Mouse (Mus musculus) heart, postnatal 25 days (tissue): Measurements from ENCODE around the gene Dgcr2. TPM values are rescaled to one million over a fixed set of nuclear protein-coding genes. Genes with fewer than 3 reads are reported as not detected.

ENCODE experiments used
- DNase-seq: peaks from one replicate; pipeline ENCODE4 v3.0.0; 2022; ENCODE audit warnings: low spot score
- intact Hi-C: fragments of 180-260 bp; cut with DNase I; formaldehyde crosslinking; loops from one replicate; pipeline ENCODE4 v1.15.1; 2025
- total RNA-seq, 2 experiments: library from RNA; stranded (reverse); gene quantifications; 2 replicates each; pipeline ENCODE4 v1.2.3; 2021

Dgcr2 gene
- total RNA-seq, 2 experiments from 2014 or later = 46.5 to 49.5 TPM

GRCm38 (mm10) chr16:17920586-17920985 lies 22.2 kb upstream of the Dgcr2 start:
- intact Hi-C loops = loop anchor here (10.0 kb wide), 1 partner anchor 314 kb away; the partner anchor contains the start of gene Zdhhc8
- DNase-seq = no peak

DNA sequence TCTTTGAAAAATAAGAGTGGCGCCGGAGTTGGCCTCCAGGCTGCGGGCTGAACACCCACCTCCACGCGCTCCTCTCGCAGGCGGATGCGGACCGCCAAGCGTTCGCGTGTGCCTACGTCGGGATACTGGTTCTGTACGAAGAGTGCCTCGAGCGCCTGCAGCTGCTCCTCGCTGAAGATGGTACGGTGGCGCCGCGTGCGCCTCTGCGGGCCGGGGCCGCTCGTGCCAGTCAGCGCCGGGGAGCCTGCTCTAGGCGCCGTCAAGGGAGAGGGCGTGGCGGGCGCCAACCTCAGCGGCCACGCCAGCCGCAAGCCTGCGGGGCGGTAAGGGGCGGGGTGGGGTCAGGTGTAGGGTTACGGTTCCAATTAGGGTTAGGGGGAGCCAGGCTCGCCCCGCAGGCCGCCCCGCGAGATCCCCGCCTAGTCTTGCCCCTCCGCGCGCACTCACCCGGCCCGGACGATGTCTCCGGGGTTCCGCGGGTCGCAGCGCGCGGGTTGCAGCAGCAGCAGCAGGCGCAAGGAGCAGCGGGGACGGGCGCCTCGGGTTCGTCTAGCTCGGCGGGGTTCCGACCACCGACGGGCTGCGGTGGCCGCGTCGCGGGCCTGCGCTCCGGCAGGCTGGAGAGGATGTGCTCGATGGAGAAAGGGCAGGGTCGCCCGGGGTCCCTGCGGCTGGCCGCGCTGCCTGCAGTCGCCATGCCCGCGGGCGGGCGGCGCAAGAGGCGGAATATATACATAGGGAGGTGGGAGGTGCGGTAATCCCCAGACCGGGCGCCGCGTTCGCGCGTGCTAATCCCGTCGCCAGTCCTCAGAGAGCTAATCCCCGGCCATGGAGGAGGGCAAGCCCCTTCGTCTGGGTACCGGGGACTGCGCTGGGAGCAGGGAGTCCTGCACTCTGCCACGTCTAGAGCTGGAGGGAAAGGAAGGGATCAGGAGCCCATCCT lies 16.2 kb upstream of the Dgcr2 start, which contains the start of gene Gsc2:
Gsc2 (minus strand) TSS at position 753 of the 943 bp plus-strand sequence.
- no peak for DNase-seq
- intact Hi-C loops = loop anchor here (5.0 kb wide), 1 partner anchor 133 kb away; no protein-coding TSS in a partner anchor

GRCm38 (mm10) chr16:17911052-17911595 lies 12.8 kb upstream of the Dgcr2 start, which contains the start of gene Ess2:
TSS of gene Ess2 (minus strand) at chr16:17911348.
- DNase-seq = peak; percentile 87
- intact Hi-C loops = loop anchor here (1.0 to 5.0 kb wide), 3 partner anchors 10 to 136 kb away; no protein-coding TSS in a partner anchor

- intact Hi-C loops = loop anchor here (10.0 kb wide), 1 partner anchor 729 kb away; the partner anchor contains the start of genes Gm49601, Gp1bb and Sept5
Observed at GRCm38 (mm10) chr16:17896091-17896490, 2.3 kb downstream of the Dgcr2 start.

GRCm38 (mm10) chr16:17893923-17894322 lies 4.4 kb downstream of the Dgcr2 start, which contains the start of gene Tssk1:
TSS of gene Tssk1 (plus strand) at chr16:17894223.
- intact Hi-C loops = loop anchor here (10.0 kb wide), 1 partner anchor 731 kb away; the partner anchor contains the start of genes Gm49601, Gp1bb and Sept5

More at GRCm38 (mm10) chr16:17896091-17896490, 2.3 kb downstream of the Dgcr2 start:
- no peak for DNase-seq

DNA sequence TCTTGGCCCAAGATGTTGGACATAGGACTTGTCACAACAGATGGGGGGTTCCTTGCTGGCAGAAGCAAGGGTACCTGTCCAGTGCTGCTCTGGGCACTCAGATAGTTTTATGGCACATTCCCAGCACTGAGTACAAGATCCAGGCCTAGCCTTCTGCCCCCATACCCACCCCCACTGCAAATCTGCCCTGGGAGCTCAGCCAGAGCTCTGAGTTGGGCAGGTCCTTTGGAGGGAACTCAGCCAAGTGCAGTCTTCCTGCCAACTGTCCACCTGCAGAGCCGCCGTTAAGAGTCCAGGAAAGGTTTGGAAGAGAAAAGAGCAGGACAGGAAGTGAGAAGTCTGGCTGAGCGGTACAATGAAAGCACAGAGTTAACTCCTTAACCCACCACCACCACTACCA lies 5.8 kb downstream of the Dgcr2 start:
- intact Hi-C loops = loop anchor here (10.0 kb wide), 1 partner anchor 732 kb away; the partner anchor contains the start of genes Gm49601, Gp1bb and Sept5
- DNase-seq = no peak

More at GRCm38 (mm10) chr16:17893923-17894322, 4.4 kb downstream of the Dgcr2 start, which contains the start of gene Tssk1:
- DNase-seq = no peak

DNA sequence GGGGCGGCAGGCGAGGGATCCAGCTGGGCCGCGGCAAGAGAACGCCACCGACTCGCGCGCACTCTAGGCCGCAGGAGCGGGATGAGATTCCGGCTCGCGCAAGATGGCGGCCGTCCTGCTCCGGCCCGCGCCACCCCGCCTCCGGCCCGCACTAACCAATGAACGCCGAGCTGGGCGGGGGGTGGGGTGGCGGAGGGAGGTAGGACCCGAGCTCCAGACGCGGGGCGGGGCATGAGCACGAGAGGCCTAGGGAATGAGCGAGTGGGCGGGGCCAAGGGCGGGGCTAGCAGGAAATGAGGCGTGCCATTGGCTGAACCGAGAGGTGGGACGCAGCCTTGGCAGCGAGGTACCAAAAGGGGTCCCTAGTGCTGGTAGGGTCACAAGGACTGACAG lies 6.8 kb downstream of the Dgcr2 start, which contains the start of gene Gm20518:
Gm20518 (minus strand) TSS at position 105 of the 393 bp plus-strand sequence.
- peak; percentile 97 for DNase-seq
- intact Hi-C loops = loop anchor here (10.0 kb wide), 1 partner anchor 733 kb away; the partner anchor contains the start of genes Gm49601, Gp1bb and Sept5

DNA sequence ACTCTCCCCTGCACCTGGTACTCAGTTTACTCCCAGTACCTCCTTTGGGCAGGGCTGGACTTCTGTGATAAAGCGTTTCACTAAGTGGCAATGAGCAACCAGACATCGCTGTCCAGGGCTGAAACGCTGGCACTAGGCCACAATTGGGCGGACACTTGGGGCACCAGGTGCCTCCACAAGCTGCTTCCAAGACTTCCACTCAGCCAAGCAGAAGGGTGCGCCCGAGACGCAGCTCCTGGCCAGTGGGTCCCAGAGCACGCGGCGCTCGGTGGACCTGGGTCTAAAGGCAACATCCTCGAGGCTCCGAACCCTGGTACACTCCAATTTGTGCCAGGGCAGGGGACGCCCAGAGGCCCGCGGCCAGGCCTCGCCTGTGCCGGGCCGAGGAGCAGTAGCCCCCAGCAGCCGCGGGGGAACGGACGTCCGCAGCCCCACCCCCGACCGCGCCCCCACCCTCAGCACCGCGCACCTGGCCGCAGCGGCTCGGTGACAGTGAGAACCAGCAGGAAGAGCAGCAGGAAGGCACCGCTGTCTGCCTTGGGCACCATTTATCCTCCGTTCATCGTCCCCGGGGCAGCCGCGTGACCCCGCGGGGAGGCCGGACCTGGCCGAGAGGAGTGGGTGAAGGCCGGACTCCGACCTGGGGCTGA lies 7.3 kb downstream of the Dgcr2 start:
- intact Hi-C loops = loop anchor here (10.0 kb wide), 1 partner anchor 734 kb away; the partner anchor contains the start of genes Gm49601, Gp1bb and Sept5
- DNase-seq = peak; percentile 47

- no peak for DNase-seq
- intact Hi-C loops = loop anchor here (10.0 kb wide), 1 partner anchor 734 kb away; the partner anchor contains the start of genes Gm49601, Gp1bb and Sept5
Observed at GRCm38 (mm10) chr16:17890342-17890727, 8.0 kb downstream of the Dgcr2 start.

- intact Hi-C loops = loop anchor here (10.0 kb wide), 1 partner anchor 735 kb away; the partner anchor contains the start of genes Gm49601, Gp1bb and Sept5
- DNase-seq = no peak
Observed at GRCm38 (mm10) chr16:17889689-17890341, 8.5 kb downstream of the Dgcr2 start.

- intact Hi-C loops = no loop called here
Observed at GRCm38 (mm10) chr16:17884116-17884515, 14.2 kb downstream of the Dgcr2 start.

DNA sequence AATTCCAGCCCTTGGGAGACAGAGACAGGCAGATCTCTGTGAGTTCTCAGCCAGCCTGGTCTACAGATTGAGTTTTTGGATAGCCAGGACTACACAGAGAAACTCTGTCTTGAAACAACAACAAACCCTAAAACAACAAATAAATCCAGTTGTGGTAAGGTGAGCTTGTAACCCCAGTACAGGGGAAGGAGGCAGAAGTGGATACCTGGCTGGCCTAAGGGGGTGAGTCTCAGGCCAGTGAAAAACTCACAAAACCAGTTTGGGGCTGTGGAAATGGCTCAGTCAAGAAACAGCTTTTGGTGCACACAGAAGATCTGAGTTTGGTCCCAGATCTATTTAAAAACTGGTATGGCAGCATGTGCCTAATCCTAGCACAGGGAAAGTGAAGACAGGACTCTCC lies 16.2 kb downstream of the Dgcr2 start:
- DNase-seq = no peak
- intact Hi-C loops = no loop called here

More at GRCm38 (mm10) chr16:17884116-17884515, 14.2 kb downstream of the Dgcr2 start:
- no peak for DNase-seq

- intact Hi-C loops = no loop called here
- no peak for DNase-seq
Observed at GRCm38 (mm10) chr16:17879571-17879970, 18.8 kb downstream of the Dgcr2 start.

- no peak for DNase-seq
- intact Hi-C loops = no loop called here
Observed at GRCm38 (mm10) chr16:17876096-17876495, 22.3 kb downstream of the Dgcr2 start.

- DNase-seq = no peak
- intact Hi-C loops = no loop called here
Observed at GRCm38 (mm10) chr16:17875174-17875573, 23.2 kb downstream of the Dgcr2 start.

DNA sequence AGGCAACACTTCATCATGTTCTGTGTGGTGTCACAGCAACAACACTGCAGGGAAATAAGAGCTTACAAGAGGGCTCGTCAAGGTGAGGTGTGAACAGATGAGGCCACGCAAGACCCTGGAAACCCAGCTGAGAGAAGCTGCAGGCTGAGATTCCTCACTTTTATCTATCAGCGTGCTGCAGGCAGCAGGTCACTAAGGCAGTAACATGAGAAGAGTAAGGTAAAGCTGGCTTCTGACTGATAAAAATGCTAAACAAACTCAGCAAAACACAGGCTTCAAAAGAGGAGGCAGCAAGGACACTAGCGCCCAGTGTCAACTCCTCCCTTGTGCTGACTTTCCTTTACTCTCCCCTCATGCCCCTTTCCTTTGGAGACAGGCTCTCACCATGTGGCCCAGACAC lies 25.4 kb downstream of the Dgcr2 start:
- no peak for DNase-seq
- intact Hi-C loops = no loop called here

DNA sequence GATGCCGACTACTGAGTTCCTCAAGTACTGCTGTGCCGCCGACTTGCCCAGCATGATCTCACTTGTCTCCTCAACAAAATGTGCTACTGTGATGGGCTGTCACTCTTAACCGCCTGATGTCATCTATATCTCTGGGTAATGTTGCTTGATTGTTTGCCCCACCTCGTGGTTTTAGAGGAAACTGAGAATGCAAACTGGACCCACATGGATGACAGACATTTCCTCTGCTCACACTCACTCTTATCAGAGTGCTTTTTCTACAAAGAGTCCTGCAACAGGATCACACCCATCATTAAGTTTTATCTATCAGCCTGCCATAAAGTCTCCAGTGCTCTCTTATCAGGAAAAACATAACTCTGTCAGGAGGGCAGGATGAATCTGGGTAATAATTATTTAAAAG lies 27.1 kb downstream of the Dgcr2 start:
- intact Hi-C loops = no loop called here
- no peak for DNase-seq

GRCm38 (mm10) chr16:17865770-17866169 lies 32.6 kb downstream of the Dgcr2 start:
- no peak for DNase-seq
- intact Hi-C loops = no loop called here

GRCm38 (mm10) chr16:17865293-17865692 lies 33.1 kb downstream of the Dgcr2 start:
- intact Hi-C loops = no loop called here
- no peak for DNase-seq
